Mouse (Mus musculus) ES-E14 (cell line): Measurements from ENCODE around the gene Rsad1. TPM values are rescaled to one million over a fixed set of nuclear protein-coding genes. Genes with fewer than 3 reads are reported as not detected.
A peak's percentile ranks its signal among the peaks of the same experiment; 100 is the strongest.

Experiments
- DNase-seq: peaks from one replicate; pipeline ENCODE4 v3.0.0-alpha.2; 2013; ENCODE audit warnings: low read depth, low spot score
- H3K27ac ChIP-seq: 2 replicates; pipeline ENCODE4 v1.5.1; 2012; ENCODE audit warnings: low read depth, mild to moderate bottlenecking, low read length, moderate library complexity, mixed read lengths; ENCODE audit not compliant: poor library complexity, insufficient read depth, severe bottlenecking
- H3K36me3 ChIP-seq: 2 replicates; pipeline ENCODE4 v1.6.1; 2012; ENCODE audit warnings: mild to moderate bottlenecking, low read length, moderate library complexity, mixed read lengths; ENCODE audit not compliant: control insufficient read depth, poor library complexity, insufficient read depth, severe bottlenecking
- H3K4me1 ChIP-seq, 2 experiments: fragments of 150-350 bp in 1 of 2; sonication (generic) in 1 of 2; 2 replicates each; pipeline ENCODE4 v1.6.1; 2012; ENCODE audit warnings: low read length in 2 of 2, mild to moderate bottlenecking in 1 of 2, mixed read lengths in 1 of 2; ENCODE audit not compliant: control insufficient read depth in 2 of 2, insufficient read depth in 2 of 2, poor library complexity in 1 of 2
- H3K4me3 ChIP-seq, 2 experiments: fragments of 150-350 bp in 1 of 2; sonication (generic) in 1 of 2; 2 replicates each; pipeline ENCODE4 v1.5.1; 2012; ENCODE audit warnings: low read length in 2 of 2, low read depth in 1 of 2, mild to moderate bottlenecking in 1 of 2, mixed read lengths in 1 of 2; ENCODE audit not compliant: insufficient read depth in 1 of 2, poor library complexity in 1 of 2, severe bottlenecking in 1 of 2
- H3K9ac ChIP-seq: 2 replicates; pipeline ENCODE4 v1.6.1; 2012; ENCODE audit warnings: low read depth, mild to moderate bottlenecking, low read length, mixed read lengths; ENCODE audit not compliant: poor library complexity, insufficient read depth, severe bottlenecking
- H3K9me3 ChIP-seq: fragments of 150-350 bp; sonication (generic); 2 replicates; pipeline ENCODE4 v1.6.1; 2012; ENCODE audit warnings: low read depth, mild to moderate bottlenecking, low read length; ENCODE audit not compliant: control insufficient read depth, insufficient read depth
- CHD2 ChIP-seq: IDR thresholded peaks from 2 replicates; pipeline ENCODE4 v1.6.1; 2014; ENCODE audit warnings: mild to moderate bottlenecking, low read depth, low read length, inconsistent platforms
- HCFC1 ChIP-seq: IDR thresholded peaks from 2 replicates; pipeline ENCODE4 v1.6.1; 2012; ENCODE audit warnings: low read length, inconsistent platforms, borderline replicate concordance; ENCODE audit not compliant: insufficient read depth
- MAFK ChIP-seq: IDR thresholded peaks from 2 replicates; pipeline ENCODE4 v1.6.1; 2014; ENCODE audit warnings: mild to moderate bottlenecking, low read depth, low read length, inconsistent platforms; ENCODE audit not compliant: insufficient read depth
- ZC3H11A ChIP-seq: IDR thresholded peaks from 2 replicates; pipeline ENCODE4 v1.6.1; 2012; ENCODE audit warnings: low read depth, mild to moderate bottlenecking, inconsistent platforms, low read length, borderline replicate concordance
- ZNF384 ChIP-seq: IDR thresholded peaks from 2 replicates; pipeline ENCODE4 v1.6.1; 2012; ENCODE audit warnings: low read depth, low read length, inconsistent platforms
- in situ Hi-C, 2 experiments: fragments of 600-800 bp; cut with MboI; formaldehyde crosslinking; loops; one replicate each; pipeline ENCODE4 v1.15.1; 2025; ENCODE audit warnings: low sequenced_read_pairs in 2 of 2, inconsistent platforms in 1 of 2; ENCODE audit not compliant: unreplicated experiment in 2 of 2
- total RNA-seq: library from RNA; depleted of rRNA; stranded (reverse); fragments of 300-350 nt; gene quantifications from 2 replicates; pipeline ENCODE4 v1.2.3, GENCODE M21; 2012; rRNA removed

The Rsad1 gene
- total RNA-seq, 1 experiment = 2.4 TPM

GRCm38 (mm10) chr11:94491749-94492099 is 57.3 kb downstream of the Rsad1 start:
- Histone ChIP-seq H3K9ac (peak overlapping the region; percentile 72), H3K36me3 (no peaks in the 10 kb centered on the region), H3K4me3 (peak overlapping the region; percentile 81; a peak in 2 of 4 replicates), H3K9me3 (no peaks in the 10 kb centered on the region), H3K4me1 (peaks cover 0 to 6% of the 10 kb centered on the region in 2 experiments; a peak in 1 of 4 replicates), H3K27ac (no peak overlapping the region)
- no peak for DNase-seq
- in situ Hi-C loops = loop anchor here in 1 of 2 experiments (10.0 kb wide), 1 partner anchor 357 kb away; no protein-coding TSS in a partner anchor
- TF ChIP-seq MAFK (no peak), CHD2 (no peak), ZNF384 (no peak), ZC3H11A (no peak)

- TF ChIP-seq MAFK (no peak), ZNF384 (no peak), ZC3H11A (no peak), CHD2 (no peak), HCFC1 (no peak)
- DNase-seq = no peak
- peaks cover 0 to 4% of the 10 kb centered on the region in 2 experiments; a peak in 1 of 4 replicates for H3K4me1 ChIP-seq
- no peaks in the 10 kb centered on the region for H3K36me3 ChIP-seq
- H3K9me3 ChIP-seq = no peaks in the 10 kb centered on the region
- in situ Hi-C loops = loop anchor here in 1 of 2 experiments (10.0 kb wide), 1 partner anchor 356 kb away; no protein-coding TSS in a partner anchor
- no peak overlapping the region for H3K27ac ChIP-seq
- H3K4me3 ChIP-seq = peak overlapping the region; percentile 81
- peak overlapping the region; percentile 72 for H3K9ac ChIP-seq
These were observed 57.9 kb downstream of the Rsad1 start for GRCm38 (mm10) chr11:94491035-94491748.

Other genes starting within 250 kb of the Rsad1 start
- gene Luc7l3, start 227.3 kb downstream of the Rsad1 start, total RNA-seq = 60.3 and 66.8 TPM in 2 replicates
- gene Ankrd40, start 221.3 kb downstream of the Rsad1 start, total RNA-seq = 29.2 and 42.7 TPM in 2 replicates
- gene Abcc3, start 156.3 kb downstream of the Rsad1 start, total RNA-seq = 0.79 and 1.5 TPM in 2 replicates
- 1.6 and 2.2 TPM in 2 replicates for gene Cacna1g, start 75.1 kb downstream of the Rsad1 start, total RNA-seq
- gene Spata20, start 63.1 kb downstream of the Rsad1 start, total RNA-seq = 0.26 and 0.71 TPM in 2 replicates
- 0.48 and 1.7 TPM in 2 replicates for gene Epn3, start 49.3 kb downstream of the Rsad1 start, total RNA-seq
- 0.45 and 0.48 TPM in 2 replicates for gene Mycbpap, start 27.5 kb downstream of the Rsad1 start, total RNA-seq
- gene Chad, start 15.8 kb upstream of the Rsad1 start, total RNA-seq = 0.11 TPM in 1 of 2 replicates, not detected in the other
- gene Acsf2, start 52.6 kb upstream of the Rsad1 start, total RNA-seq = 5.9 and 7.4 TPM in 2 replicates
- 215 and 282 TPM in 2 replicates for gene Lrrc59, start 80.5 kb upstream of the Rsad1 start, total RNA-seq
- gene Mrpl27, start 104.5 kb upstream of the Rsad1 start, total RNA-seq = 37.2 and 56.3 TPM in 2 replicates
- 46.1 and 57.3 TPM in 2 replicates for gene Eme1, start 104.7 kb upstream of the Rsad1 start, total RNA-seq
- gene Xylt2, start 128.3 kb upstream of the Rsad1 start, total RNA-seq = 58.0 and 91.2 TPM in 2 replicates
- 0.18 TPM in 1 of 2 replicates, not detected in the other for gene Gm11541, start 155.2 kb upstream of the Rsad1 start, total RNA-seq
- 0.32 and 0.54 TPM in 2 replicates for gene Cdc34b, start 192.5 kb upstream of the Rsad1 start, total RNA-seq
- 19.8 and 27.1 TPM in 2 replicates for gene Tmem92, start 233.4 kb upstream of the Rsad1 start, total RNA-seq